Mouse (Mus musculus): ENCODE measurements around the gene Btn2a2.

DNA sequence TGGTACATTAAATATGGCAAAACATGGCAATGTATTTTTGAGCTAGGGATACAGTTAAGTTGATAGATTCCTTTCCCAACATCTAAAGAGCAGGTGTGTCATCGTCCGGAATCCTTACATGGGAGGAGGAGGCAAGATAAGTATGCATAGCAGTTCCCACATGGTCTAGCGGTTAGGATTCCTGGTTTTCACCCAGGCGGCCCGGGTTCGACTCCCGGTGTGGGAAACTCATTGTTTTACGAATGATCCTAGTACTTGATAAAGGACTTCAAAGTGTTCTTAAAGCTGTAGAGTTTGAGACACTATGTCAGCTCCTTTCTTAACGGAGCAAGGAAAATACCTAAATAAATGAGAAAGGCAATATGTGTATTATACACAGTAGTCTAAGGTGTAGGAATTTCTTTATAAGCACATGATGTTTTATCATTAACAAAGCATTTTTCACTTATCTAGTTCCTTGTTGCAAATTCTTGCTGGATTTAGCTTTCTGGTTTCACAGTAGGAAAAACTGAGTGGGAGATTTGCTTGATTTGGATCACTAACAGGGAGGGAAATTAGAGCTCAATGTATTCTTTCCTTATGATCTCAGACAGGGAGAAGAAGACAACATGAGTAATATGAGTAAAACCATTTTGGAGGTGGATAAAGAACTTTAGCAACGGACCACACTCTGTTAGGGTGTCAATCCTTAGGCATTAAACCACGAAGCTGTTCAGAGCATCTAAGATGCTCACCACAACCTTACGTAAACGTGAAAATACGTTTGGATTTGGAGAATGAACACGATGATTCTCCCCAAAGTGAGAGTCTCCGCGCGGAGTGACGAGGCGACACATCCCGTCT is 25.1 kb downstream of the Btn2a2 start:
- TF ChIP-seq CTCF (IDR thresholded peaks at IDR 0.05; ENCODE audit: borderline replicate concordance, insufficient read depth, low read depth, low read length) = no peak
- TF ChIP-seq POLR2A (IDR thresholded peaks at IDR 0.05; ENCODE audit: borderline replicate concordance, insufficient read depth, low read length) = no peak

Data from cerebellum, adult 2 months (tissue).